Mouse (Mus musculus) neural tube, embryonic 13.5 days (tissue): ENCODE measurements at regions not wholly inside any gene's neighbourhood (a gene's known extent, or its start where the extent isn't known, plus 50 kb on each side); places are given as distances from the start of the nearest gene placed in this dataset.

Experiments used
- ATAC-seq: fragments of 200-750 bp; cut with Nextera tagmentation; 2 replicates; pipeline ENCODE4 v1.8.0; 2017; ENCODE audit warnings: low read depth, mild to moderate bottlenecking, moderate TSS enrichment, moderate library complexity
- H3K27ac ChIP-seq: fragments of 300-500 bp; sonication (generic); replicated peaks from 2 replicates; pipeline ENCODE4 v1.5.1; 2015; ENCODE audit warnings: moderate library complexity, mild to moderate bottlenecking, inconsistent platforms
- H3K27me3 ChIP-seq: fragments of 300-500 bp; sonication (generic); 2 replicates; pipeline ENCODE4 v1.6.1; 2015; ENCODE audit warnings: mild to moderate bottlenecking, inconsistent platforms
- H3K36me3 ChIP-seq: fragments of 300-500 bp; sonication (generic); 2 replicates; pipeline ENCODE4 v1.6.1; 2015; ENCODE audit warnings: mild to moderate bottlenecking, inconsistent platforms
- H3K4me1 ChIP-seq: fragments of 300-500 bp; sonication (generic); replicated peaks from 2 replicates; pipeline ENCODE4 v1.6.1; 2015; ENCODE audit warnings: inconsistent platforms
- H3K4me2 ChIP-seq: fragments of 300-500 bp; sonication (generic); 2 replicates; pipeline ENCODE4 v1.6.1; 2015; ENCODE audit warnings: inconsistent platforms, mild to moderate bottlenecking, moderate library complexity
- H3K4me3 ChIP-seq: fragments of 300-500 bp; sonication (generic); 2 replicates; pipeline ENCODE4 v1.5.1; 2015; ENCODE audit warnings: mild to moderate bottlenecking, inconsistent platforms
- H3K9ac ChIP-seq: fragments of 300-500 bp; sonication (generic); 2 replicates; pipeline ENCODE4 v1.6.1; 2015; ENCODE audit warnings: moderate library complexity, mild to moderate bottlenecking, inconsistent platforms
- H3K9me3 ChIP-seq: fragments of 300-500 bp; sonication (generic); 2 replicates; pipeline ENCODE4 v1.6.1; 2016; ENCODE audit warnings: inconsistent platforms
- WGBS: fragments of 180-500 bp; shearing (Covaris S2); methylation state at CpG from one replicate; pipeline ENCODE4 v1.1.7; 2015; 5-methylcytosine and 5-hydroxymethylcytosine counted together

GRCm38 (mm10) chr4:47845239-47845638, 199.7 kb upstream of the Nr4a3 start:
- no peak overlapping the region for H3K27ac ChIP-seq

GRCm38 (mm10) chr4:47846389-47847318, 198.3 kb upstream of the Nr4a3 start:
- Histone ChIP-seq H3K27ac (peak overlapping the region; percentile 72), H3K27me3 (no peaks in the 10 kb centered on the region), H3K4me2 (peak overlapping the region; percentile 26), H3K4me1 (peaks cover 14% of the 10 kb centered on the region), H3K9me3 (no peaks in the 10 kb centered on the region; the same call in 1 of the 2 replicates), H3K4me3 (no peak overlapping the region), H3K9ac (no peak overlapping the region), H3K36me3 (no peaks in the 10 kb centered on the region)
- 43% methylated on average over 12 of the region's 12 CpGs for WGBS
- ATAC-seq = peak; percentile 86

More at GRCm38 (mm10) chr4:47845239-47845638, 199.7 kb upstream of the Nr4a3 start:
- Histone ChIP-seq H3K4me2 (no peak overlapping the region), H3K36me3 (no peaks in the 10 kb centered on the region), H3K4me3 (no peak overlapping the region), H3K27me3 (no peaks in the 10 kb centered on the region), H3K9me3 (no peaks in the 10 kb centered on the region; the same call in 1 of the 2 replicates), H3K9ac (no peak overlapping the region), H3K4me1 (peaks cover 14% of the 10 kb centered on the region)
- 62% methylated on average over 4 of the region's 4 CpGs for WGBS
- no peak for ATAC-seq

DNA sequence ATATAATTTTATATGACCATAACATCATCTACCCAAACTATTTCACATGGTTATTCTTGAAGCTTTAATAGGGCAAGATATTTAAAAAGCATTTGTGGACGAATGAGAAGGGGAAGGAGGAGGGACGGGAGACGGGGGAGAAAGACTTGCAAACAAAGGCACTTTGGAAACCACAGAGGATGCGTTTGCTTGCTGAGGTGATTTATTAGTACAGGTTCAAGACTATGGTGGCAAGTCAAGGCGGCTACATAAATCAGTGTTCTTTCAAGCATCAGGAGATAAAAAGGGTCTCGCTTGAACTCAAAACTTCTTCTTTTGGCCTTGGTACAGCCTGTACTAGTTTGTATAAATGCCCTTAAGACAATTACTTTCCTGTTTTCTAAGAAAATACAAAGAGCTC, 183.8 kb upstream of the Nr4a3 start:
- Histone ChIP-seq H3K27me3 (no peaks in the 10 kb centered on the region), H3K4me1 (no peaks in the 10 kb centered on the region), H3K27ac (no peak overlapping the region), H3K4me2 (no peak overlapping the region), H3K4me3 (no peak overlapping the region), H3K9ac (no peak overlapping the region), H3K9me3 (no peaks in the 10 kb centered on the region), H3K36me3 (no peaks in the 10 kb centered on the region)
- WGBS = 8% methylated on average over 6 of the region's 6 CpGs
- no peak for ATAC-seq

DNA sequence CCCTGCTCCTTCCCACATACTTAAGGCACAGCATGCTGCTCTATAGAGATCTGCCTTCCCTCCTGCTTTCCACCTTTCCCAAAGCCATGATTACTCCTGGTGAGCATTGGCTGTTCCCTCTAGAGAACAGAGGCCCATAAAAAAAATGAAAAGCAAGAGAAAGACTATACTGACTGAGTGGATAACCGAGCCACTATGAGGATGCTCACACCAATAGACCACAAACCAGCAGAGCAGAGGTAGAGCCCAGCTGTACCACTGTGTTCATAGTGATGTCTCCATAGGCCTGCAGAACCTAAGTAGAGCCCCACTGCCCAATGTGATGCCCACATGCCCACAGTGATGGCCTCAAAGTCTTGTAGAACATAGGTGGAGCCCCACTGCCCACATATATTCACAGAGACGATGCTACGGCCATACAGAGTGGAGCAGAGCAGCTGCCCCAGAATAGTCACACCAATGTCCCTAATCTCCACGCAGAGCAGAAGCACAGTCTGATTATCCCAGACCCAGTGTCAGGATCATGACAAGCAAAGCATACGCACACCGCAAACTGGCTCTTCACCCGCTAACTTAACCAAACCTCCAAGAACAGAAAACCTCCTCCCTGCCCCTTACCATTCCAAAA, 174.8 kb upstream of the Nr4a3 start:
- Histone ChIP-seq H3K4me2 (peak overlapping the region; percentile 13; the same call in 1 of the 2 replicates), H3K27ac (peak overlapping the region; percentile 87), H3K9me3 (no peaks in the 10 kb centered on the region), H3K36me3 (no peaks in the 10 kb centered on the region), H3K4me1 (peaks cover 17% of the 10 kb centered on the region), H3K4me3 (no peak overlapping the region), H3K27me3 (no peaks in the 10 kb centered on the region), H3K9ac (no peak overlapping the region)
- ATAC-seq = peak; percentile 71
- WGBS = 41% methylated on average over 7 of the region's 7 CpGs

DNA sequence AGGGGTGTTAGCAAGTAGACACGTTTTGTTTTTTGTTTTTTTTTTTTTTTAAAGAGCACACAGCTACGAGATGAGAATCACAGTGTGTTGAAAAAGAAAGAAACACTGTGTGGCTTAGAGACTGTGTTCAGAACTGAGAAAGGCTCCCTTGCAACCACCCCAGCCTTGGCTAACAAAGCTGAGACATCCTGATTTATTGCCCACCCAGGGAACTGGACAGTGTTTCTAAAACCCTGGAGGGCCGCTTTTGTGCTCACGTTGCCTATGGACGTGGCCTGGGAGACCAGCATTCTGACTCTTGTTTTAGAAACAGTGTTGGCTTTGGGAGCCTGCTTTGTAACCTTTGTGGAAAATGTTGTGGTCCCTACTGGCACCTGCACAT, 174.3 kb upstream of the Nr4a3 start:
- Histone ChIP-seq H3K36me3 (no peaks in the 10 kb centered on the region), H3K4me2 (peak overlapping the region; percentile 13; the same call in 1 of the 2 replicates), H3K9ac (no peak overlapping the region), H3K27ac (peak overlapping the region; percentile 87), H3K4me1 (peaks cover 17% of the 10 kb centered on the region), H3K4me3 (no peak overlapping the region), H3K27me3 (no peaks in the 10 kb centered on the region), H3K9me3 (no peaks in the 10 kb centered on the region)
- 7% methylated on average over 5 of the region's 5 CpGs for WGBS
- peak; percentile 94 for ATAC-seq

GRCm38 (mm10) chr4:47881560-47881959, 163.4 kb upstream of the Nr4a3 start:
- Histone ChIP-seq H3K9me3 (no peaks in the 10 kb centered on the region), H3K9ac (no peak overlapping the region), H3K4me1 (peaks cover 5% of the 10 kb centered on the region; the same call in 1 of the 2 replicates), H3K36me3 (no peaks in the 10 kb centered on the region), H3K4me2 (no peak overlapping the region), H3K27ac (0 out of 2 replicates have a peak overlapping the region, but pooled peaks have one; percentile 24), H3K27me3 (no peaks in the 10 kb centered on the region), H3K4me3 (no peak overlapping the region)
- no peak for ATAC-seq
- 58% methylated on average over 9 of the region's 9 CpGs for WGBS

DNA sequence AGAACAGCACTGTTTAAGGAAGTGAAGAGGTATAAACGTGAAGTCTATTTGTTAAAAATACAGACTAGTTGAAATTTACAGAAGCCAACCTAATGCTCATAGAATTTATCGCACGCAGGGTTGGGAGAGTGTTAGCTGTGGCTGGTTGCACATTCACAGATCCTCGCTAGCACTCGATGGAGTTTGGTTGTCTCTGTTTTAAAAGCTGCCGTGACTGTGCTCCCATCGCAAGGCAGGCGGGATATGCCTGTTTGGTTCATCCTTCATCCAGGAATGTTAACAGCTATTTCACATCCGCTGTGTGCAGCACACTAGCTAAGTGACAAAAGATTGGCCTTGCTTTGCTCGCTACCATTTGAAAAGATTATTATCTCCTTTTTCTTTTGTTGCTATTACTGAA, 162.9 kb upstream of the Nr4a3 start:
- ATAC-seq = no peak
- Histone ChIP-seq H3K4me1 (peaks cover 5% of the 10 kb centered on the region; the same call in 1 of the 2 replicates), H3K4me3 (no peak overlapping the region), H3K4me2 (no peak overlapping the region), H3K27me3 (no peaks in the 10 kb centered on the region), H3K36me3 (no peaks in the 10 kb centered on the region), H3K27ac (0 out of 2 replicates have a peak overlapping the region, but pooled peaks have one; percentile 24), H3K9me3 (no peaks in the 10 kb centered on the region), H3K9ac (no peak overlapping the region)
- WGBS = 71% methylated on average over 10 of the region's 10 CpGs

DNA sequence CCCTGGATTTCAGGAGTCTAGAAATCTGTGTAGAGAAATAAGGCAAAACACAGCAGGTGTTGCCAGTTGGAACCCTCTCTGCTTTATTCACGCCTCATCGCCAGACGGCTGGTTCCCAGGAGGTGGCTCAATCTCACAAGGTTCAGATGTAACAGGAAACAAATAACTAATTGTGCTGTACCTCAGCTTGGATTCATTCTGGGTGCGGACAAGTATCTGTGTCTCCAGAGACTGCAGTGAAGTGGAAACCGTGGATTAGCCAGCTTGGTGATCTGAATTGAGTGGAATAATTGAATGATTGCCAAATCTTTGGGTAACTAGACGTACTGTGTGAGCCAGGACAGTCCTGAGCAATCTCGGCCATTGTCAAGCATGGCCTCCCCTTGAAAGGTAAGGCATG, 145.4 kb upstream of the Nr4a3 start:
- Histone ChIP-seq H3K9me3 (no peaks in the 10 kb centered on the region), H3K36me3 (no peaks in the 10 kb centered on the region), H3K4me1 (0 out of 2 replicates have a peak, but pooled peaks cover 3% of the 10 kb centered on the region), H3K9ac (no peak overlapping the region), H3K4me3 (no peak overlapping the region), H3K4me2 (no peak overlapping the region), H3K27ac (no peak overlapping the region), H3K27me3 (no peaks in the 10 kb centered on the region)
- WGBS = 20% methylated on average over 7 of the region's 7 CpGs
- ATAC-seq = peak; percentile 89

GRCm38 (mm10) chr4:47902749-47903148, 142.2 kb upstream of the Nr4a3 start:
- WGBS = 94% methylated on average over 12 of the region's 12 CpGs
- no peaks in the 10 kb centered on the region for H3K9me3 ChIP-seq
- H3K9ac ChIP-seq = no peak overlapping the region
- no peaks in the 10 kb centered on the region for H3K36me3 ChIP-seq
- no peak for ATAC-seq
- H3K4me2 ChIP-seq = no peak overlapping the region
- H3K4me1 ChIP-seq = 0 out of 2 replicates have a peak, but pooled peaks cover 3% of the 10 kb centered on the region
- no peaks in the 10 kb centered on the region for H3K27me3 ChIP-seq
- H3K27ac ChIP-seq = no peak overlapping the region
- H3K4me3 ChIP-seq = no peak overlapping the region

- no peak overlapping the region for H3K9ac ChIP-seq
- H3K4me3 ChIP-seq = no peak overlapping the region
- H3K36me3 ChIP-seq = no peaks in the 10 kb centered on the region
- no peaks in the 10 kb centered on the region for H3K27me3 ChIP-seq
- H3K27ac ChIP-seq = no peak overlapping the region
- WGBS = 91% methylated on average over 1 of the region's 1 CpGs
- no peak for ATAC-seq
- no peaks in the 10 kb centered on the region for H3K4me1 ChIP-seq
- H3K4me2 ChIP-seq = no peak overlapping the region
- H3K9me3 ChIP-seq = no peaks in the 10 kb centered on the region
These were observed 132.7 kb upstream of the Nr4a3 start for GRCm38 (mm10) chr4:47912259-47912658.

GRCm38 (mm10) chr4:47919576-47919975, 125.4 kb upstream of the Nr4a3 start:
- H3K4me2 ChIP-seq = no peak overlapping the region
- no peaks in the 10 kb centered on the region for H3K9me3 ChIP-seq
- H3K4me1 ChIP-seq = no peaks in the 10 kb centered on the region
- no peak overlapping the region for H3K9ac ChIP-seq
- no peak for ATAC-seq
- WGBS = 81% methylated on average over 7 of the region's 7 CpGs
- H3K27ac ChIP-seq = no peak overlapping the region
- H3K36me3 ChIP-seq = no peaks in the 10 kb centered on the region
- H3K27me3 ChIP-seq = no peaks in the 10 kb centered on the region
- H3K4me3 ChIP-seq = no peak overlapping the region

DNA sequence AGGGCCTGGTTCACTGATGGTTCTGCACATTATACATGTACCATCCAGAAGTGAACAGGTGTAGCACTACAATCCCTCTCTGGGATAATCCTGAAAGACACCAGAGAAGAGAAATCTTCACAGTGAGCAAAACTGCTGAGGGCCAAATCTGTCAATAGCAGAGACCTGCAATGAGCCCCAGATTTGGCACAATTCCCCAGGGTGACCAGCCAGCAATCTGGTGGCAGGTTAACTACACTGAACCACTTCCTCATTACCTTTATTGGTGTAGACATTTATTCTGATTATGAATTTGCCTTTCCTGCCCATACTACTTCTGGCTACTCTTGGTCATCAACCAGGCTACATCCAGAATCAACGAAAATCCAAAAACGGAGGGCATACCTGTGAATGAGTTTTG, 113.5 kb upstream of the Nr4a3 start:
- Histone ChIP-seq H3K4me2 (no peak overlapping the region), H3K4me1 (no peaks in the 10 kb centered on the region), H3K9me3 (no peaks in the 10 kb centered on the region), H3K4me3 (no peak overlapping the region), H3K9ac (no peak overlapping the region), H3K36me3 (no peaks in the 10 kb centered on the region), H3K27ac (no peak overlapping the region), H3K27me3 (no peaks in the 10 kb centered on the region)
- no peak for ATAC-seq
- WGBS = 93% methylated on average over 2 of the region's 2 CpGs
